20 mouse cellular contexts compared by ENCODE assay signal in the genomic region with DNA sequence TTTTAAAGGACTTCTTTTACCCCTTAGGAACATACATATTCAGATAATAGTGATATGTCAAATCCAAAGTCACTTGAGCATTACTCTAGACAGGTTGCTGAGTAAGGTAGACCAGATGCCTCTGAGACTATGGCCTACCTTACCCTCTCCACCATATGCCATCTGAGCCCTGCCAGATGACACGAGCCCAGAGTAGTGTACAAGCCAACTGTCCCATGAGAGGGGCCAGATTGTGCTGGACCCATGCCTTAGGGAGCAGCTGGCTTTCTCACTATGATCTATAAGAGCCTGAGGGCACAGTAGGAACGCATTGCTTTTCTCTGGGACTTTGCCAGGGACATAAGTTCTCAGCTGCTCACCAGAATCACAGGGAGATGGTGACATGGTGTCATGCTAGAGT.
A peak's percentile ranks its signal among the peaks of the same experiment; 100 is the strongest.
DNase-seq lines count a peak whose midpoint lies in the region; ATAC-seq and TF ChIP-seq lines count a peak whose summit lies in the region.
"Had no signal": no experiment of that assay in that cellular context is flagged by ENCODE, and none has a peak within 500 bp of the region (broad histone marks: within the 10 kb centered on the region; RNA-seq: fewer than 3 reads in every experiment).

No protein-coding gene starts in this region.

- no peak overlapping the region for H3K9ac ChIP-seq in forebrain, embryonic 15.5 days (replicated peaks)
- no peak overlapping the region for H3K9ac ChIP-seq in forebrain, embryonic 11.5 days (ENCODE audit: low read length)
- H3K9ac ChIP-seq in midbrain, postnatal 0 days (replicated peaks; ENCODE audit: low read length, poor library complexity, severe bottlenecking): no peak overlapping the region
- H3K9ac ChIP-seq: embryonic facial prominence, embryonic 15.5 days; hindbrain, embryonic 13.5 days had no signal

- peaks cover 18% of the 10 kb centered on the region for H3K4me1 ChIP-seq in forebrain, embryonic 15.5 days
- H3K4me1 ChIP-seq in forebrain, embryonic 11.5 days (replicated peaks; ENCODE audit: control insufficient read depth, insufficient read depth, low read length): no peaks in the 10 kb centered on the region
- H3K4me1 ChIP-seq in midbrain, postnatal 0 days (ENCODE audit: insufficient read depth, low read length): 0 out of 2 replicates have a peak, but pooled peaks cover 3% of the 10 kb centered on the region
- H3K4me1 ChIP-seq in midbrain, embryonic 10.5 days: peaks cover 5% of the 10 kb centered on the region; the same call in 1 of the 2 replicates
- H3K4me1 ChIP-seq: embryonic facial prominence, embryonic 15.5 days had no signal

- no peaks in the 10 kb centered on the region for H3K9me3 ChIP-seq in forebrain, embryonic 15.5 days
- no peaks in the 10 kb centered on the region for H3K9me3 ChIP-seq in forebrain, embryonic 11.5 days (ENCODE audit: control insufficient read depth, low read length)
- H3K9me3 ChIP-seq in midbrain, postnatal 0 days (ENCODE audit: low read length): no peaks in the 10 kb centered on the region
- no peaks in the 10 kb centered on the region for H3K9me3 ChIP-seq in midbrain, embryonic 10.5 days (replicated peaks)
- H3K9me3 ChIP-seq: embryonic facial prominence, embryonic 15.5 days; hindbrain, embryonic 13.5 days had no signal

- H3K4me2 ChIP-seq in forebrain, embryonic 15.5 days (replicated peaks): no peak overlapping the region
- no peak overlapping the region for H3K4me2 ChIP-seq in forebrain, embryonic 11.5 days (ENCODE audit: low read depth, low read length, severe bottlenecking)
- no peak overlapping the region for H3K4me2 ChIP-seq in midbrain, postnatal 0 days (ENCODE audit: low read depth, low read length, poor library complexity, severe bottlenecking)
- H3K4me2 ChIP-seq: embryonic facial prominence, embryonic 15.5 days; heart, embryonic 11.5 days; hindbrain, embryonic 13.5 days; liver, embryonic 11.5 days; midbrain, embryonic 11.5 days had no signal

- H3K27ac ChIP-seq in forebrain, embryonic 15.5 days (replicated peaks): no peak overlapping the region
- H3K27ac ChIP-seq in forebrain, embryonic 11.5 days (ENCODE audit: low read depth, low read length): no peak overlapping the region
- no peak overlapping the region for H3K27ac ChIP-seq in midbrain, postnatal 0 days (ENCODE audit: low read depth, low read length)
- no peak overlapping the region for H3K27ac ChIP-seq in midbrain, embryonic 10.5 days (replicated peaks)
- H3K27ac ChIP-seq: embryonic facial prominence, embryonic 15.5 days; gastrocnemius, adult 2 months; hindbrain, embryonic 13.5 days; kidney, postnatal 0 days; left cerebral cortex, adult 2 months had no signal

- H3K27me3 ChIP-seq in forebrain, embryonic 15.5 days: no peaks in the 10 kb centered on the region
- H3K27me3 ChIP-seq in forebrain, embryonic 11.5 days (ENCODE audit: control insufficient read depth, insufficient read depth, low read length): no peaks in the 10 kb centered on the region
- H3K27me3 ChIP-seq in midbrain, postnatal 0 days (ENCODE audit: insufficient read depth, low read length): no peaks in the 10 kb centered on the region
- no peaks in the 10 kb centered on the region for H3K27me3 ChIP-seq in midbrain, embryonic 10.5 days (ENCODE audit: low read depth, poor library complexity, severe bottlenecking)
- H3K27me3 ChIP-seq: embryonic facial prominence, embryonic 15.5 days; hindbrain, embryonic 13.5 days had no signal

- peak; percentile 68 for ATAC-seq in forebrain, embryonic 15.5 days (replicated peaks)
- no peak for ATAC-seq in forebrain, embryonic 11.5 days (replicated peaks; ENCODE audit: low FRiP score)
- ATAC-seq in midbrain, postnatal 0 days (ENCODE audit: low FRiP score): no peak
- ATAC-seq in CD4-positive, CD25-positive, alpha-beta regulatory T cell, adult 4 months: no peak
- ATAC-seq: intestine, postnatal 0 days had no signal

- no peak overlapping the region for H3K4me3 ChIP-seq in forebrain, embryonic 15.5 days
- H3K4me3 ChIP-seq in forebrain, embryonic 11.5 days (ENCODE audit: low read depth, low read length): no peak overlapping the region
- no peak overlapping the region for H3K4me3 ChIP-seq in midbrain, postnatal 0 days (ENCODE audit: low read depth, low read length)
- H3K4me3 ChIP-seq in midbrain, embryonic 10.5 days: no peak overlapping the region
- H3K4me3 ChIP-seq: embryonic facial prominence, embryonic 15.5 days; gastrocnemius, adult 2 months; hindbrain, embryonic 13.5 days; left cerebral cortex, adult 2 months had no signal

- no peak for TF ChIP-seq CTCF in midbrain, postnatal 0 days (IDR thresholded peaks at IDR 0.05)

- no peak for DNase-seq in forebrain, embryonic 11.5 days (ENCODE audit: low spot score)
- peak; percentile 73 for DNase-seq in midbrain, postnatal 0 days (ENCODE audit: low spot score)
- no peak for DNase-seq in midbrain, embryonic 10.5 days (ENCODE audit: low spot score)
- DNase-seq in cerebellum, adult 9-11 months: peak; percentile 99
- peak; percentile 2 for DNase-seq in mesoderm, embryonic 11.5 days (ENCODE audit: low read depth, low spot score)
- DNase-seq in kidney, adult 11 months: no peak
- DNase-seq: gastrocnemius, adult 2 months; heart, postnatal 10 days; lung, adult 2 months; thymus, postnatal 25 days had no signal

- no peaks in the 10 kb centered on the region for H3K36me3 ChIP-seq in forebrain, embryonic 15.5 days
- no peaks in the 10 kb centered on the region for H3K36me3 ChIP-seq in forebrain, embryonic 11.5 days (ENCODE audit: control insufficient read depth, insufficient read depth, low read length)
- no peaks in the 10 kb centered on the region for H3K36me3 ChIP-seq in midbrain, postnatal 0 days (ENCODE audit: insufficient read depth, low read length)
- H3K36me3 ChIP-seq in midbrain, embryonic 10.5 days: no peaks in the 10 kb centered on the region
- H3K36me3 ChIP-seq: embryonic facial prominence, embryonic 15.5 days; hindbrain, embryonic 13.5 days had no signal

- 50% methylated on average over 2 of the region's 2 CpGs for WGBS in forebrain, embryonic 15.5 days
- WGBS in forebrain, embryonic 11.5 days: 74% methylated on average over 2 of the region's 2 CpGs
- 68% methylated on average over 2 of the region's 2 CpGs for WGBS in midbrain, postnatal 0 days
- 77% methylated on average over 2 of the region's 2 CpGs for WGBS in midbrain, embryonic 10.5 days

Comparison
In these comparisons a context has a peak if more than half of its experiments do, and no peak if none do; other contexts are left out.
1. DNase-seq: peak in midbrain, postnatal 0 days (single experiment), cerebellum, adult 9-11 months (single experiment) and mesoderm, embryonic 11.5 days (single experiment); none in forebrain, embryonic 11.5 days (single experiment), midbrain, embryonic 10.5 days (single experiment) and kidney, adult 11 months (single experiment).